Mouse (Mus musculus) inflammation-experienced regulatory T-cells, adult 6 months (primary cell): ENCODE results near the gene Acss1. TPM values are rescaled to one million over a fixed set of nuclear protein-coding genes. Genes with fewer than 3 reads are reported as not detected.

ENCODE experiments used
- ATAC-seq: one replicate; pipeline ENCODE4 v1.8.0; 2017
- polyA plus RNA-seq, 3 experiments: library from polyadenylated mRNA; unstranded; fragments of 100-300 nt; shearing (Covaris generic); gene quantifications; one replicate each; pipeline ENCODE4 v1.2.1; 2017

Acss1 gene
- polyA plus RNA-seq, 3 experiments from 2014 or later = 7.4 to 18.7 (median 13.7) TPM

- no peak for ATAC-seq
Measured at GRCm38 (mm10) chr2:150637702-150638369, 30.5 kb downstream of the Acss1 start.

GRCm38 (mm10) chr2:150635877-150636446, 32.3 kb downstream of the Acss1 start:
- no peak for ATAC-seq

- ATAC-seq = no peak
Measured at GRCm38 (mm10) chr2:150629255-150629654, 39.0 kb downstream of the Acss1 start.

GRCm38 (mm10) chr2:150627140-150627539, 41.2 kb downstream of the Acss1 start:
- ATAC-seq = no peak

GRCm38 (mm10) chr2:150624926-150625325, 43.4 kb downstream of the Acss1 start:
- no peak for ATAC-seq

GRCm38 (mm10) chr2:150623957-150624356, 44.3 kb downstream of the Acss1 start:
- ATAC-seq = no peak

- ATAC-seq = no peak
Measured at GRCm38 (mm10) chr2:150621698-150622097, 46.6 kb downstream of the Acss1 start.

- ATAC-seq = no peak
Measured at GRCm38 (mm10) chr2:150610097-150610496, 58.2 kb downstream of the Acss1 start.

- peak; percentile 63 for ATAC-seq
Measured at GRCm38 (mm10) chr2:150608872-150609560, 59.3 kb downstream of the Acss1 start.

- peak; percentile 96 for ATAC-seq
Measured at GRCm38 (mm10) chr2:150608087-150608799, 60.1 kb downstream of the Acss1 start, which contains the start of gene Apmap. Gene Apmap, minus strand, starts transcription at chr2:150608567.

GRCm38 (mm10) chr2:150607086-150607485, 61.2 kb downstream of the Acss1 start:
- ATAC-seq = no peak

GRCm38 (mm10) chr2:150604802-150605201, 63.5 kb downstream of the Acss1 start:
- no peak for ATAC-seq

- no peak for ATAC-seq
Measured at GRCm38 (mm10) chr2:150602166-150602565, 66.1 kb downstream of the Acss1 start.

GRCm38 (mm10) chr2:150600263-150600662, 68.0 kb downstream of the Acss1 start:
- ATAC-seq = no peak

GRCm38 (mm10) chr2:150595411-150596190, 72.7 kb downstream of the Acss1 start:
- ATAC-seq = no peak

GRCm38 (mm10) chr2:150589076-150589475, 79.2 kb downstream of the Acss1 start:
- ATAC-seq = no peak

GRCm38 (mm10) chr2:150579628-150580027, 88.7 kb downstream of the Acss1 start:
- ATAC-seq = no peak

GRCm38 (mm10) chr2:150578603-150579002, 89.7 kb downstream of the Acss1 start:
- ATAC-seq = peak; percentile 98

- ATAC-seq = no peak
Measured at GRCm38 (mm10) chr2:150576256-150576655, 92.0 kb downstream of the Acss1 start.

- no peak for ATAC-seq
Measured at GRCm38 (mm10) chr2:150572463-150572862, 95.8 kb downstream of the Acss1 start.

GRCm38 (mm10) chr2:150570761-150571160, 97.5 kb downstream of the Acss1 start:
- no peak for ATAC-seq
